Mouse (Mus musculus) lung, adult 2 months (tissue): ENCODE results near the gene Dner.

Source experiments
- CTCF ChIP-seq: fragments of 200-500 bp; IDR thresholded peaks from 2 replicates; pipeline ENCODE4 v1.5.1; 2011; ENCODE audit warnings: mild to moderate bottlenecking, low read length, control low read depth; ENCODE audit not compliant: insufficient read depth
- POLR2A ChIP-seq: fragments of 200-500 bp; IDR thresholded peaks from 2 replicates; pipeline ENCODE4 v1.6.1; 2011; ENCODE audit warnings: low read depth, mild to moderate bottlenecking, control low read depth, low read length, borderline replicate concordance; ENCODE audit errors: extremely low read depth

- TF ChIP-seq CTCF (no peak), POLR2A (no peak)
Observed at GRCm38 (mm10) chr1:84484577-84484976, 211.4 kb downstream of the Dner start.
